Mouse (Mus musculus): ENCODE measurements around the gene Tenm3. TPM values are rescaled to one million over a fixed set of nuclear protein-coding genes. Genes with fewer than 3 reads are reported as not detected.

The Tenm3 gene
- polyA plus RNA-seq, 1 experiment from 2014 or later = 47.0 TPM

GRCm38 (mm10) chr8:48243876-48244275 is 599.9 kb downstream of the Tenm3 start:
- Histone ChIP-seq H3K9ac (replicated peaks; ENCODE audit: low read length) (no peak overlapping the region), H3K4me1 (ENCODE audit: control insufficient read depth, insufficient read depth, low read length) (no peaks in the 10 kb centered on the region), H3K27ac (replicated peaks; ENCODE audit: low read depth, low read length) (no peak overlapping the region), H3K4me2 (ENCODE audit: low read depth, low read length) (no peak overlapping the region), H3K27me3 (ENCODE audit: control insufficient read depth, insufficient read depth, low read length) (no peaks in the 10 kb centered on the region), H3K9me3 (replicated peaks; ENCODE audit: control insufficient read depth, low read length) (no peaks in the 10 kb centered on the region), H3K4me3 (ENCODE audit: low read depth, low read length) (no peak overlapping the region), H3K36me3 (replicated peaks; ENCODE audit: control insufficient read depth, insufficient read depth, low read depth, low read length) (no peaks in the 10 kb centered on the region)
- 88% methylated on average over 2 of the region's 2 CpGs for WGBS
- ATAC-seq (replicated peaks; ENCODE audit: insufficient number of reproducible peaks, low FRiP score, low TSS enrichment, low read depth) = no peak
- DNase-seq (ENCODE audit: low spot score) = no peak

- Histone ChIP-seq H3K4me2 (ENCODE audit: low read depth, low read length) (no peak overlapping the region), H3K4me3 (ENCODE audit: low read depth, low read length) (no peak overlapping the region), H3K36me3 (replicated peaks; ENCODE audit: control insufficient read depth, insufficient read depth, low read depth, low read length) (peaks cover 2% of the 10 kb centered on the region), H3K9ac (replicated peaks; ENCODE audit: low read length) (no peak overlapping the region), H3K9me3 (replicated peaks; ENCODE audit: control insufficient read depth, low read length) (no peaks in the 10 kb centered on the region), H3K27ac (replicated peaks; ENCODE audit: low read depth, low read length) (no peak overlapping the region), H3K27me3 (ENCODE audit: control insufficient read depth, insufficient read depth, low read length) (no peaks in the 10 kb centered on the region), H3K4me1 (ENCODE audit: control insufficient read depth, insufficient read depth, low read length) (no peaks in the 10 kb centered on the region)
- ATAC-seq (replicated peaks; ENCODE audit: insufficient number of reproducible peaks, low FRiP score, low TSS enrichment, low read depth) (no peak), DNase-seq (ENCODE audit: low spot score) (no peak)
- WGBS = 86% methylated on average over 6 of the region's 6 CpGs
Measured at GRCm38 (mm10) chr8:48240917-48241531, 602.7 kb downstream of the Tenm3 start.

- H3K27ac ChIP-seq (replicated peaks; ENCODE audit: low read depth, low read length) = no peak overlapping the region
- H3K36me3 ChIP-seq (replicated peaks; ENCODE audit: control insufficient read depth, insufficient read depth, low read depth, low read length) = peaks cover 15% of the 10 kb centered on the region
- H3K4me2 ChIP-seq (ENCODE audit: low read depth, low read length) = no peak overlapping the region
- H3K9ac ChIP-seq (replicated peaks; ENCODE audit: low read length) = no peak overlapping the region
- no peaks in the 10 kb centered on the region for H3K27me3 ChIP-seq (ENCODE audit: control insufficient read depth, insufficient read depth, low read length)
- no peaks in the 10 kb centered on the region for H3K4me1 ChIP-seq (ENCODE audit: control insufficient read depth, insufficient read depth, low read length)
- DNase-seq (ENCODE audit: low spot score) (no peak), ATAC-seq (replicated peaks; ENCODE audit: insufficient number of reproducible peaks, low FRiP score, low TSS enrichment, low read depth) (no peak)
- 88% methylated on average over 5 of the region's 5 CpGs for WGBS
- H3K4me3 ChIP-seq (ENCODE audit: low read depth, low read length) = no peak overlapping the region
- no peaks in the 10 kb centered on the region for H3K9me3 ChIP-seq (replicated peaks; ENCODE audit: control insufficient read depth, low read length)
Measured at GRCm38 (mm10) chr8:48236968-48237367, 606.8 kb downstream of the Tenm3 start.

- Histone ChIP-seq H3K36me3 (replicated peaks; ENCODE audit: control insufficient read depth, insufficient read depth, low read depth, low read length) (peaks cover 27% of the 10 kb centered on the region), H3K4me1 (ENCODE audit: control insufficient read depth, insufficient read depth, low read length) (no peaks in the 10 kb centered on the region), H3K4me2 (ENCODE audit: low read depth, low read length) (no peak overlapping the region), H3K27ac (replicated peaks; ENCODE audit: low read depth, low read length) (no peak overlapping the region), H3K9ac (replicated peaks; ENCODE audit: low read length) (no peak overlapping the region), H3K27me3 (ENCODE audit: control insufficient read depth, insufficient read depth, low read length) (no peaks in the 10 kb centered on the region), H3K9me3 (replicated peaks; ENCODE audit: control insufficient read depth, low read length) (no peaks in the 10 kb centered on the region), H3K4me3 (ENCODE audit: low read depth, low read length) (no peak overlapping the region)
- ATAC-seq (replicated peaks; ENCODE audit: insufficient number of reproducible peaks, low FRiP score, low TSS enrichment, low read depth) (no peak), DNase-seq (ENCODE audit: low spot score) (no peak)
- whole genome bisulfite sequencing = 92% methylated on average over 7 of the region's 7 CpGs
Measured at GRCm38 (mm10) chr8:48232927-48233326, 610.8 kb downstream of the Tenm3 start.

GRCm38 (mm10) chr8:48231882-48232281 is 611.9 kb downstream of the Tenm3 start:
- peaks cover 27% of the 10 kb centered on the region for H3K36me3 ChIP-seq (replicated peaks; ENCODE audit: control insufficient read depth, insufficient read depth, low read depth, low read length)

GRCm38 (mm10) chr8:48231389-48231788 is 612.4 kb downstream of the Tenm3 start:
- Histone ChIP-seq H3K27me3 (ENCODE audit: control insufficient read depth, insufficient read depth, low read length) (no peaks in the 10 kb centered on the region), H3K27ac (replicated peaks; ENCODE audit: low read depth, low read length) (no peak overlapping the region), H3K9me3 (replicated peaks; ENCODE audit: control insufficient read depth, low read length) (no peaks in the 10 kb centered on the region), H3K9ac (replicated peaks; ENCODE audit: low read length) (no peak overlapping the region), H3K4me2 (ENCODE audit: low read depth, low read length) (no peak overlapping the region), H3K36me3 (replicated peaks; ENCODE audit: control insufficient read depth, insufficient read depth, low read depth, low read length) (peaks cover 27% of the 10 kb centered on the region), H3K4me3 (ENCODE audit: low read depth, low read length) (no peak overlapping the region), H3K4me1 (ENCODE audit: control insufficient read depth, insufficient read depth, low read length) (no peaks in the 10 kb centered on the region)
- DNase-seq (ENCODE audit: low spot score) = no peak
- 75% methylated on average over 9 of the region's 9 CpGs for WGBS
- no peak for ATAC-seq (replicated peaks; ENCODE audit: insufficient number of reproducible peaks, low FRiP score, low TSS enrichment, low read depth)

More at GRCm38 (mm10) chr8:48231882-48232281, 611.9 kb downstream of the Tenm3 start:
- ATAC-seq (replicated peaks; ENCODE audit: insufficient number of reproducible peaks, low FRiP score, low TSS enrichment, low read depth) = no peak
- no peak overlapping the region for H3K27ac ChIP-seq (replicated peaks; ENCODE audit: low read depth, low read length)
- H3K9ac ChIP-seq (replicated peaks; ENCODE audit: low read length) = no peak overlapping the region
- no peaks in the 10 kb centered on the region for H3K4me1 ChIP-seq (ENCODE audit: control insufficient read depth, insufficient read depth, low read length)
- WGBS = 89% methylated on average over 9 of the region's 9 CpGs
- DNase-seq (ENCODE audit: low spot score) = no peak
- no peak overlapping the region for H3K4me2 ChIP-seq (ENCODE audit: low read depth, low read length)
- H3K9me3 ChIP-seq (replicated peaks; ENCODE audit: control insufficient read depth, low read length) = no peaks in the 10 kb centered on the region
- no peak overlapping the region for H3K4me3 ChIP-seq (ENCODE audit: low read depth, low read length)
- H3K27me3 ChIP-seq (ENCODE audit: control insufficient read depth, insufficient read depth, low read length) = no peaks in the 10 kb centered on the region

- 98% methylated on average over 35 of the region's 35 CpGs for WGBS
- H3K9me3 ChIP-seq (replicated peaks; ENCODE audit: control insufficient read depth, low read length) = no peaks in the 10 kb centered on the region
- no peak overlapping the region for H3K27ac ChIP-seq (replicated peaks; ENCODE audit: low read depth, low read length)
- H3K4me3 ChIP-seq (ENCODE audit: low read depth, low read length) = no peak overlapping the region
- H3K9ac ChIP-seq (replicated peaks; ENCODE audit: low read length) = no peak overlapping the region
- DNase-seq (ENCODE audit: low spot score) (no peak), ATAC-seq (replicated peaks; ENCODE audit: insufficient number of reproducible peaks, low FRiP score, low TSS enrichment, low read depth) (0 out of 2 replicates have a peak, but pooled peaks have one; percentile 50)
- no peak overlapping the region for H3K4me2 ChIP-seq (ENCODE audit: low read depth, low read length)
- no peaks in the 10 kb centered on the region for H3K27me3 ChIP-seq (ENCODE audit: control insufficient read depth, insufficient read depth, low read length)
- no peaks in the 10 kb centered on the region for H3K4me1 ChIP-seq (ENCODE audit: control insufficient read depth, insufficient read depth, low read length)
- H3K36me3 ChIP-seq (replicated peaks; ENCODE audit: control insufficient read depth, insufficient read depth, low read depth, low read length) = peaks cover 15% of the 10 kb centered on the region
Measured at GRCm38 (mm10) chr8:48228676-48229075, 615.1 kb downstream of the Tenm3 start.

GRCm38 (mm10) chr8:48224753-48225152 is 619.0 kb downstream of the Tenm3 start:
- no peak overlapping the region for H3K4me2 ChIP-seq (ENCODE audit: low read depth, low read length)
- H3K9ac ChIP-seq (replicated peaks; ENCODE audit: low read length) = no peak overlapping the region

More at GRCm38 (mm10) chr8:48224753-48225152, 619.0 kb downstream of the Tenm3 start:
- peaks cover 12% of the 10 kb centered on the region for H3K36me3 ChIP-seq (replicated peaks; ENCODE audit: control insufficient read depth, insufficient read depth, low read depth, low read length)
- 35% methylated on average over 11 of the region's 11 CpGs for WGBS
- ATAC-seq (replicated peaks; ENCODE audit: insufficient number of reproducible peaks, low FRiP score, low TSS enrichment, low read depth) = no peak
- no peaks in the 10 kb centered on the region for H3K27me3 ChIP-seq (ENCODE audit: control insufficient read depth, insufficient read depth, low read length)
- no peak overlapping the region for H3K4me3 ChIP-seq (ENCODE audit: low read depth, low read length)
- H3K9me3 ChIP-seq (replicated peaks; ENCODE audit: control insufficient read depth, low read length) = no peaks in the 10 kb centered on the region
- H3K27ac ChIP-seq (replicated peaks; ENCODE audit: low read depth, low read length) = no peak overlapping the region
- DNase-seq (ENCODE audit: low spot score) = no peak
- peaks cover 2% of the 10 kb centered on the region; the same call in 1 of the 2 replicates for H3K4me1 ChIP-seq (ENCODE audit: control insufficient read depth, insufficient read depth, low read length)

All from embryonic facial prominence, embryonic 11.5 days (tissue).